Mouse (Mus musculus) gastrocnemius, postnatal 36 days (tissue): Measurements from ENCODE around the gene Rps29. TPM values are rescaled to one million over a fixed set of nuclear protein-coding genes. Genes with fewer than 3 reads are reported as not detected.

Source experiments
- DNase-seq, 2 experiments: peaks; one replicate each; pipeline ENCODE4 v3.0.0; 2022
- intact Hi-C: fragments of 180-260 bp; cut with DNase I; formaldehyde crosslinking; loops from one replicate; pipeline ENCODE4 v1.15.1; 2025
- microRNA-seq, 2 experiments: library from miRNA; unstranded; fragments of <30 nt; microRNA quantifications; one replicate each; pipeline ENCODE4 v1.2.0; 2021
- total RNA-seq, 2 experiments: library from RNA; stranded (reverse); gene quantifications; 2 replicates each; pipeline ENCODE4 v1.2.3; 2021

Rps29 gene
- total RNA-seq, 2 experiments from 2014 or later = 736 to 913 TPM

DNA sequence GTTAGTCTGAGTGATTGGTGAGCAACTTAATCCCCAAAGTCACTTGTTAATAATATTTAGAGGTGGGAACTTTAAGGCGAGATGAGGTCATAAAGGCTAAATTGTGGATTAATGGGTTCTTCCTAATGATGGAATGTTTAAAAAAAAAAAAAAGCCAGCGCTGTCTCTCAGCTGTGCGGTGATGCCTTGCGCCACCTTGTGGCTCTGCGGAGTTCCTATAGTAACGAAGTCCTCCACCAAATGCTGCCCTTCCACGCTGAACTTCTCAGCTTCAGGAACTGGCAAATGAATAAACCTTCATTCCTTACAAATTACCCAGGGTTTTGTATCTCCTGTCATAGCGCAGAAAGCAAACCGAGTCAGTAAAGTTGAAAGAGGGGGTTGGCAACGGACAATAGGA, 27.0 kb downstream of the Rps29 start:
- peak in 1 of 2 experiments; percentile 7 for DNase-seq
- intact Hi-C loops = no loop called here

DNA sequence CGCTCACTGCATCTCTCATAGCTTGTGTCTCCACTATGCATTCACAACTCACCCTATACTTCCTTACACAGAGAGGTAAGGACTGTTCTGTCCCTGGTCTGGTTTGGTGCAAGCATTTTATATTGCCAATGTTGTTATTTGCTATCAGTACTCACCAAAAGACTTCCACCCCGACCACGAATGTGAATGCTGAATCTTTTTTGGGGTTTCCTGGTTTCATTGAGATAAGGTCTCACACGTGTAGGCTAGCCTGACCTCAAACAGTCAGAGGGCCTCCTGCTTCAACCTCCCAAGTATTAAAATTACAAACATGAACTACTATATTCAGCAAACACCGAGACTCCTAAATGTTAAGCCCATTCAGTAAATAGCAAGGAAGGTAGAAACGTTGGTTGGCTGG, 27.7 kb downstream of the Rps29 start:
- intact Hi-C loops = no loop called here
- DNase-seq = no peak

DNA sequence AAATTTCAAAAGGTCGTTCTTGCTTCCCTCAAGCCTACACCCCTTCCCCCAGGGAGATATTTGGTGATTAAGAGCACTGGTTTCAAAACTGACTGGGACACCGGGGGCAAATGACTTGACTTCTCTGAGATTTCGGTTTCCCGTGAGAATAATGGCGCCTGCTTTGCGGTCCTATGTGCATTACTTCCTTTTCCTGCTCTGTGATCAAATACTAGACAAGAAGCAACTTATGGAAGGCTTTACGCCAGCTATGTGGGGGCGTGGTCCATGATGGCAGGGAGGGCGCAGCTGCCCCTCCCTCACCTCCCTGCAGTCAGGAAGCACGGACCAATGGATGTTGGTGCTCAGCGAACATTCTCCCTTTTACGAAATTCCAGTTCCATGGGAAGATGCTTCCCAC, 28.5 kb downstream of the Rps29 start:
- DNase-seq = no peak
- intact Hi-C loops = no loop called here

DNA sequence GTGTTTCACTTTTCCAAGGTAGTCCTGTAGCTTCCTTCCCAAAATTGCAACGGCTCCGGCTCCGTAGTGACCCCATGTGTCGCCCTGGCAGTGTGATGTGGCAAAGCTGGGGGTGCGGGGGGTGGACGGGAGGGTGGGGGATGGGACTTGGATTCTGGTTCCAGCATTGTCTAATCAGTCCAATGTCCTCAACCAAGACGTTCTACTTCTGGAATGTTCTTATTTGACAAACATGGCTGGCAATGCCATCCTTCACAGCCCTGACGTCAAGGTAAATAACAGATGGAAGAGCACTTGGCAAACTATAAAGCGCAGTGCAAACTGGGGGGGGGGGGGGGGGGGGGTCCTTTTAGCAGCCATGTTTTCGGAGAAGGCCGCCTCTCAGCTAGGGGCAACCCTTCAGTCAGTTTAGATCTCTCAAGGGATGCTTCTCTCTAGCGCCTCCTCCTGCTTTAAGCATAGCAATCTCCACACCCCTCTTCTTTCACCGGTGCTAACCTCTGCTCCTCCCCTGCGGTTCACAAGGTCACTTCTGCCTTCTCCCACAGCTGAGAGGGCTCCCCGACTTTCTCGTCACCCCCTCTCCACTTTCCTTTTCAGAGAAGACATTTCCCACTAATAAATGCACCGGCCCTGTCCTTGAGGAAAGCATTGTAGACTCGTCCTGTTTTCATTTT, 29.2 kb downstream of the Rps29 start:
- intact Hi-C loops = no loop called here

DNA sequence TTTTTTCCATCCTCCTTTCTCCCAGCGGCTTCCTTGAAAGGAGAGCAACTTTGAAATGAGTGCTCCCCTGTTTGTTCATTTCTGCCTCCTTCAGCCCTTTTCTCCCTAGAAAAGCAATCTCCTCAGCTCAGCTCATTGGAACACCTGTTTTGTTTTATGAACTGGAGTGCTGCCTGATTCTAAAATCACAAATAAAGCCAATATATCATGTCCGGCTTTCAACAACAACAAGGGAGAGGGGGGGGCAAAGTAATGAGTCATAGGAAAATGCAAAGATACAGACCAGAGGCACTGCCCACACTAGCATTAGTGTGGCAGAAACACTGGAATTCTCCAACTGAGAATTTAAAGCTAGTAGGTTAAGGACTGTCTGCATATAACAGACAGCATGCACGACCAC, 31.4 kb downstream of the Rps29 start:
- DNase-seq = no peak
- intact Hi-C loops = no loop called here

More for the DNA sequence above, 29.2 kb downstream of the Rps29 start:
- no peak for DNase-seq

DNA sequence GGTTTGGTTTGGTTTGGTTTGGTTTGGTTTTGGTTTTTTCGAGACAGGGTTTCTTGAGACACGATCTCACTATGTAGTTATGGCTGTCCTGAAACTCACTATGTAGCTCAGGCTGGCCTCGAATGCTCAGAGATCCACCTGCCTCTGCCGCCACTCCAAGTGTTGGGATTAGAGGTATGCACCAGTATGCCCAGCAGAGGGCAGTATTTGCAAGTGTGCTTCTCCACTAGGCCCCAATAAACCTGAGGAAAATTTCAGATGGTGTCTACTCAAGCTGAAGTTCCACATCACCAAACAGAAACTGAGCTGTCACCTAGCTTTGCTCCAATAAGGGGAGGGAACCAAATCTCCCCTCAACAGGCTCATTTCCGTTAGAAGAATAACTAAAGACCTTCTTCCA, 31.8 kb downstream of the Rps29 start:
- no peak for DNase-seq
- intact Hi-C loops = no loop called here

DNA sequence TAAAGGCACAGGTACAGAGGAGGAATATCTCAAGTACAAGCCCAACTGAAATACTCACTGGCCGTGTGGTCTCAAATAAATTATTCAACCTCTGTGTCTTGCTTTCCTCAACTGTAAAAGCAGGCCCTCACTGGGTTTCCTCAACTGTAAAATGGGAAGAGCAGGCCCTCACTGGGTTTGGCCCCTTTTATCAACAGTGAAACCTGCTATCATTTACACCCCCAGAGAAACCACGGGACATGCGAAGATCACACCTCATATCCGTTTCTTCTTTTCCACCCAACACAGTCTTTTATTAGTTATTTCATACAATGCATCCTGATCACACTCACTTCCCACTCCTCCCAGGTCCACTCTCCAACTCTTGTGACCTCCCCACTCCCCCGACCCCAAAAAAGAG, 33.9 kb downstream of the Rps29 start:
- DNase-seq = no peak
- intact Hi-C loops = no loop called here

DNA sequence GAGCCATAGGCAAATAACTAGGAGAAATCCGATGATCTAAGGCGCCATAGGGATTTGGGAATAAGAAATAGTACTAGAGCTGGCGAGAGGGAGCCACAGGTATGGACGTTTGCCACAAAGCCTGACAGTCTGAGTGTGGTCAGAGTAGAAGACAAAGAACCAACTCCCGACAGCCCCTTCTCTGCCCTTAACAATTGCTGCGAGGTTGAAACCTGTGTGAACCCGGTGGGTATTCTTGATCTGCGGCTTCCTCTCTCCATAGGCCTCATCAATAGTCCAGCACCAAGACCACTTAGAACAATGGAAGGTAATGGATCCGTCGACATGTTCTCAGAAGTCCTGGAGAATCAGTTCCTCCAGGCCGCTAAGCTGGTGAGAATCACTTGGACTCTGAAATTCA, 36.2 kb downstream of the Rps29 start:
- intact Hi-C loops = no loop called here
- no peak for DNase-seq

DNA sequence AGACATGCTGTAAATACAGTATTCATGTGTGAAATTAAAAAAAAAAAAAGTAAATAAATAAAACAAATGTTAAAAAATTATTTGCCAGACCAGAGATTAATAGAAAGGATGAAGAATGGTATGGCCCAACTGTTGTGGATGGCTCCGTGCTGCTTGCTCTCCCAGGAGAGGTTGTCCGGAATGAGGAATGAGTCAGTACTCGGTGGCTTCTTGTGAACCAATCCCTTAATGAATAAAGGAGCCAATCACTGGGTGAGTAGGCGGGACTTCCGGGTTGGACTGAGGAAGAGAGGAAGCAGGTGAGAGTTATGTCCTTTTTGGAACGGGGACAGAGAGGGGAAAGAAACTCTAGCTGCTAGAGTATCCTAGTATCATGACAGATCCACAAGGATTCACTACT, 39.1 kb downstream of the Rps29 start:
- no peak for DNase-seq
- intact Hi-C loops = no loop called here

Small RNAs within 50 kb of the gene (microRNA-seq; reads per million reads assigned to microRNA genes)
- gene Gm47287 (0 reads per million in 2 experiments), gene Gm47295 (1.4 to 3.0 reads per million in 2 experiments)

Other genes with a start within 250 kb of the Rps29 start
- not detected for gene Lrr1, start 9.6 kb upstream of the Rps29 start, total RNA-seq
- gene Rpl36al, start 24.9 kb upstream of the Rps29 start, total RNA-seq = 100 to 1,000 TPM; 256 to 308 TPM
- gene Mgat2, start 25.0 kb upstream of the Rps29 start, total RNA-seq = 1 to 10 TPM; 6.5 to 7.7 TPM
- 1 to 10 TPM; 1.9 to 3.2 TPM for gene Gm49383, start 37.9 kb upstream of the Rps29 start, total RNA-seq
- gene Dnaaf2, start 39.2 kb upstream of the Rps29 start, total RNA-seq = under 1 TPM; 0.33 to 0.44 TPM
- 1 to 10 TPM; 1.5 to 1.8 TPM for gene Gm49384, start 45.1 kb upstream of the Rps29 start, total RNA-seq
- gene Pole2, start 69.0 kb upstream of the Rps29 start, total RNA-seq = under 1 TPM; 0.30 to 0.33 TPM
- 10 to 100 TPM; 17.2 to 19.6 TPM for gene Klhdc1, start 82.0 kb upstream of the Rps29 start, total RNA-seq
- 100 to 1,000 TPM; 102 to 105 TPM for gene Klhdc2, start 137.5 kb upstream of the Rps29 start, total RNA-seq
- 10 to 100 TPM; 15.9 to 21.6 TPM for gene Nemf, start 198.0 kb upstream of the Rps29 start, total RNA-seq
- gene Arf6, start 213.0 kb upstream of the Rps29 start, total RNA-seq = 10 to 100 TPM; 18.3 to 20.9 TPM
- gene Gm9887, start 213.3 kb upstream of the Rps29 start, total RNA-seq = not detected